Mouse (Mus musculus) liver, postnatal 0 days (tissue): ENCODE results near the gene Dlk2.

Experiments
- CTCF ChIP-seq: sonication (generic); IDR thresholded peaks from 2 replicates; pipeline ENCODE4 v1.5.1; 2016; ENCODE audit warnings: antibody characterized with exemption, low read depth
- EP300 ChIP-seq: IDR thresholded peaks from 2 replicates; pipeline ENCODE4 v1.6.1; 2016; ENCODE audit warnings: antibody characterized with exemption, low read depth, mild to moderate bottlenecking

- TF ChIP-seq CTCF: no peak
- no peak for TF ChIP-seq EP300
Measured at GRCm38 (mm10) chr17:46297364-46298219, at the start of gene Dlk2.
